Mouse (Mus musculus) bone marrow, adult 2 months (tissue): ENCODE results near the gene Maml3. TPM values are rescaled to one million over a fixed set of nuclear protein-coding genes. Genes with fewer than 3 reads are reported as not detected.

Experiments used
- H3K27ac ChIP-seq: fragments of 200-500 bp; 2 replicates; pipeline ENCODE4 v1.5.1; 2012; ENCODE audit warnings: low read depth, mild to moderate bottlenecking, control low read depth, inconsistent platforms, low read length; ENCODE audit not compliant: control insufficient read depth, poor library complexity, insufficient read depth
- H3K4me1 ChIP-seq: fragments of 200-500 bp; 2 replicates; pipeline ENCODE4 v1.6.1; 2011; ENCODE audit warnings: low read length; ENCODE audit not compliant: control insufficient read depth, insufficient read depth
- H3K4me3 ChIP-seq: fragments of 200-500 bp; replicated peaks from 2 replicates; pipeline ENCODE3; 2011; ENCODE audit warnings: mild to moderate bottlenecking, low read depth, low read length, control low read depth; ENCODE audit not compliant: control insufficient read depth
- CTCF ChIP-seq: fragments of 200-500 bp; IDR thresholded peaks from 2 replicates; pipeline ENCODE4 v1.5.1; 2011; ENCODE audit warnings: low read length, control low read depth; ENCODE audit not compliant: control insufficient read depth, insufficient read depth
- POLR2A ChIP-seq: fragments of 200-500 bp; IDR thresholded peaks from 2 replicates; pipeline ENCODE4 v1.6.1; 2011; ENCODE audit warnings: low read depth, mild to moderate bottlenecking, control low read depth, low read length, borderline replicate concordance; ENCODE audit not compliant: control insufficient read depth
- WGBS: fragments of 180-500 bp; shearing (Covaris S2); methylation state at CpG from one replicate; pipeline ENCODE4 v1.1.7; 2018; 5-methylcytosine and 5-hydroxymethylcytosine counted together
- polyA plus RNA-seq: library from polyadenylated mRNA; stranded (reverse); fragments of >200 nt; gene quantifications from 2 replicates; pipeline ENCODE4 v1.2.4, GENCODE M21; 2011; ENCODE audit warnings: low replicate concordance; ENCODE audit not compliant: missing spikeins, insufficient read depth, insufficient read length

The Maml3 gene
- polyA plus RNA-seq, 1 experiment = 4.9 TPM

GRCm38 (mm10) chr3:52101401-52101976, 3.4 kb downstream of the Maml3 start:
- WGBS = 5% methylated on average over 14 of the region's 14 CpGs
- no peaks in the 10 kb centered on the region for H3K4me1 ChIP-seq
- no peak for TF ChIP-seq CTCF
- no peak for TF ChIP-seq POLR2A
- H3K4me3 ChIP-seq = peak overlapping the region; percentile 71
- H3K27ac ChIP-seq = peak overlapping the region; percentile 81

GRCm38 (mm10) chr3:52100926-52101325, 4.0 kb downstream of the Maml3 start:
- Histone ChIP-seq H3K4me3 (no peak overlapping the region), H3K4me1 (no peaks in the 10 kb centered on the region), H3K27ac (no peak overlapping the region)
- 61% methylated on average over 9 of the region's 9 CpGs for WGBS
- TF ChIP-seq CTCF (no peak), POLR2A (no peak)

DNA sequence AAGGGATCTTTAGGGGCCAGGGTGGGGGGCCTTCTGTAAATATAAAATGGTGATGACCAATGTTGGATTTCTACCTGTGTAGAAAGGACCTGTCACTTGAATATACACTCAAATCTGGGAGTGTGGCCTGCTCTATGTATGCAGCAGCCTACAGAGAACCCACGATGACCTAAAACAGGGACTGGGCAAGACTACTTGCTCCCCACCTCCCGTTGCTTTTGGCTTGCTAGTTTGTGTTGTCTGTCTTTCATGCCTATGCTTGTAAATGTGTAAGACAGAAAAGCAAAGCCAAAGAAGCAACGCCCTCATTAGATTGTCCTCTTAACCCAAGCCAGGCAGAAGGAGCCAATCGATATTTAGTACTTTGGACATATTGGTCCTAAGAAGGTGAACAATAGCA, 4.6 kb downstream of the Maml3 start:
- TF ChIP-seq CTCF (no peak), POLR2A (no peak)
- Histone ChIP-seq H3K4me3 (no peak overlapping the region), H3K4me1 (no peaks in the 10 kb centered on the region), H3K27ac (no peak overlapping the region)
- whole genome bisulfite sequencing = 78% methylated on average over 4 of the region's 4 CpGs

DNA sequence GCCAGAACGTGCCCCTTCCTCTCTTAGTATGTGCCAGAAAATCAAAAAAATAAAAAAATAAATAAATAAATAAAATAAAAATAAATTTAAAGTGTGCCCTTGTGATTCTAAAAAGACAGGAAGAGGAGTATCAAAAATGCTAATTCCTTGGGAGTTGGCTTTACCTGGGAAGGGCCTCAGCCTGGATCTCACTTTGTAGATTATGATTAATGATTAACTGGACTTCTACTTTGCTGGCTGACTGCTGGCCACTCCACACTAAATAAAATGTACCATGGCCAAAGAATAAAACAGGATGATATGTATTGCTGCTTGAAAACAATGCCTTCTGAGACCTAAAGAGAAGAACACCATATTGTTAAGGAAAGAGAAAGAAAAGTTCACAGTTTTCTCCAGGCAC, 5.6 kb downstream of the Maml3 start:
- no peaks in the 10 kb centered on the region for H3K4me1 ChIP-seq
- TF ChIP-seq POLR2A = no peak
- no peak for TF ChIP-seq CTCF
- no peak overlapping the region for H3K27ac ChIP-seq
- WGBS = 75% methylated on average over 1 of the region's 1 CpGs
- H3K4me3 ChIP-seq = no peak overlapping the region

DNA sequence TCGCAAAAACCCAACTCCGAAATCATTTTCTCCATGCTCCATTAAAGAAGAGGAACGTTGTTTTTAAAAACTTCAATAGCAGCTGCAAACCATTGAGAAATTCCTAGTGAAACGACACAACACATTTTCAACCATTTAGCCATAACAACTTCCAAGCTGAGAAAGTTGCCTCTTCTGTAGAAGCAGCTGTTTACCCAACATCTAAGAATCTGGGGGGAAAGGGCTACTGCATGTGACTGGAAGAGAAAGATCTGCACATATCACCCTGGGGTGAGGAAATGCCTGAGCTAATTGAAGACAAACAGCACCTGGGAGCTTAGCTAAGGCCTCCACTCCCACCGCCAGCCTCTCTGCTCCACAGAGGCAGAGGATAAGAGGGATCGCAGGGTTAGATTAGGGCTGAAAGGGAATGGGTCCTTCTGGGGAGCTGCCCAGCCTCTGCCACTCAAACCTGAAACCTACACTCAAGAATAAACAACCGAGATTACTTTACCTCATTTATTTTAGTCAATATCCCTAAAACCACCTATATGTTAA, 13.5 kb downstream of the Maml3 start:
- Histone ChIP-seq H3K4me3 (no peak overlapping the region), H3K27ac (no peak overlapping the region), H3K4me1 (peaks cover 1% of the 10 kb centered on the region; the same call in 1 of the 2 replicates)
- TF ChIP-seq POLR2A (no peak), CTCF (no peak)
- 54% methylated on average over 7 of the region's 7 CpGs for WGBS

- 23% methylated on average over 8 of the region's 8 CpGs for WGBS
- Histone ChIP-seq H3K4me3 (no peak overlapping the region), H3K4me1 (peaks cover 1% of the 10 kb centered on the region; the same call in 1 of the 2 replicates), H3K27ac (no peak overlapping the region)
- TF ChIP-seq POLR2A (no peak), CTCF (no peak)
These were observed 14.5 kb downstream of the Maml3 start for GRCm38 (mm10) chr3:52090230-52090873.

GRCm38 (mm10) chr3:52088458-52089341, 16.2 kb downstream of the Maml3 start:
- Histone ChIP-seq H3K4me1 (peaks cover 1% of the 10 kb centered on the region; the same call in 1 of the 2 replicates), H3K4me3 (peak overlapping the region; percentile 29), H3K27ac (peak overlapping the region; percentile 46; the same call in 1 of the 2 replicates)
- TF ChIP-seq CTCF = no peak
- WGBS = 23% methylated on average over 19 of the region's 19 CpGs
